Mouse (Mus musculus) midbrain, embryonic 10.5 days (tissue): ENCODE measurements around the gene Fbxl21. TPM values are rescaled to one million over a fixed set of nuclear protein-coding genes. Genes with fewer than 3 reads are reported as not detected.

Experiments
- polyA plus RNA-seq: library from polyadenylated mRNA; unstranded; fragments of >200 nt; fragmentation: Nextera tagmentation; extraction: Ambion mirVana; gene quantifications from 2 replicates; pipeline ENCODE4 v1.2.1, GENCODE M21; 2016

Gene Fbxl21
- polyA plus RNA-seq, 1 experiment from 2014 or later = 1.4 TPM

Other genes starting within 250 kb of the Fbxl21 start
- 5.4 and 9.3 TPM in 2 replicates for gene Cxcl14, start 225.9 kb upstream of the Fbxl21 start, polyA plus RNA-seq
- not detected in 2 replicates for gene Gm3045, start 95.9 kb upstream of the Fbxl21 start, polyA plus RNA-seq
- not detected in 2 replicates for gene Slc25a48, start 84.1 kb upstream of the Fbxl21 start, polyA plus RNA-seq
- gene Il9, start 40.2 kb upstream of the Fbxl21 start, polyA plus RNA-seq = not detected in 2 replicates
- not detected in 2 replicates for gene Lect2, start 26.0 kb downstream of the Fbxl21 start, polyA plus RNA-seq
- gene Tgfbi, start 87.1 kb downstream of the Fbxl21 start, polyA plus RNA-seq = 23.2 and 29.8 TPM in 2 replicates
- gene Smad5, start 180.5 kb downstream of the Fbxl21 start, polyA plus RNA-seq = 30.6 and 35.9 TPM in 2 replicates
- gene Gm45623, start 231.4 kb downstream of the Fbxl21 start, polyA plus RNA-seq = not detected in 2 replicates